Mouse (Mus musculus): Measurements from ENCODE around the gene Chd1.

DNA sequence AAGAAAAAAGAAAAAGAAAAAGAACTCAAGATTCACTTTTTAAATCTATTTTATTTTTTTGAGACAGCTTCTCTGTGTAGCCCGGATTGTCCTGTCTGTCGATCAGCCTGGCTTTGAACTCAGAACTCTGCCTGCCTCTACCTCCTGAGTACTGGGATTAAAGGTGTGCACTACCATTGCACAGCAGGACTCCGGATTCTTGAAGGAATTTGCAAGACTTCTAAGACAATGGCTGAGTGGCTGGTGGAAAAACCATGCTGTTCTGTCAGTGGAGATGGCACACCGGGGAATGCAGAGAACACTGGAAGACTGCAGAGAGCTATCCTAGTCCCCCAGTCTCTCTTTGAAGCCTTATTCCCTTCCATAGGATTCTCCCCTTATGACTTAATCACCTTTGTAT lies 24.1 kb upstream of the Chd1 start:
- no peak for TF ChIP-seq CTCF (IDR thresholded peaks at IDR 0.05)
- no peak for TF ChIP-seq EP300 (IDR thresholded peaks at IDR 0.05)

Data from lung, postnatal 0 days (tissue).